Mouse (Mus musculus) testis, adult 2 months (tissue): ENCODE results near the gene Umodl1.

Source experiments
- CTCF ChIP-seq: fragments of 200-500 bp; IDR thresholded peaks from 2 replicates; pipeline ENCODE4 v1.5.1; 2012; ENCODE audit warnings: low read depth, mild to moderate bottlenecking, inconsistent platforms, low read length, moderate library complexity; ENCODE audit not compliant: control insufficient read depth, insufficient read depth, insufficient replicate concordance
- POLR2A ChIP-seq: fragments of 200-500 bp; IDR thresholded peaks from 2 replicates; pipeline ENCODE4 v1.6.1; 2012; ENCODE audit warnings: low read depth, mild to moderate bottlenecking, inconsistent platforms, low read length, moderate library complexity; ENCODE audit not compliant: control insufficient read depth

DNA sequence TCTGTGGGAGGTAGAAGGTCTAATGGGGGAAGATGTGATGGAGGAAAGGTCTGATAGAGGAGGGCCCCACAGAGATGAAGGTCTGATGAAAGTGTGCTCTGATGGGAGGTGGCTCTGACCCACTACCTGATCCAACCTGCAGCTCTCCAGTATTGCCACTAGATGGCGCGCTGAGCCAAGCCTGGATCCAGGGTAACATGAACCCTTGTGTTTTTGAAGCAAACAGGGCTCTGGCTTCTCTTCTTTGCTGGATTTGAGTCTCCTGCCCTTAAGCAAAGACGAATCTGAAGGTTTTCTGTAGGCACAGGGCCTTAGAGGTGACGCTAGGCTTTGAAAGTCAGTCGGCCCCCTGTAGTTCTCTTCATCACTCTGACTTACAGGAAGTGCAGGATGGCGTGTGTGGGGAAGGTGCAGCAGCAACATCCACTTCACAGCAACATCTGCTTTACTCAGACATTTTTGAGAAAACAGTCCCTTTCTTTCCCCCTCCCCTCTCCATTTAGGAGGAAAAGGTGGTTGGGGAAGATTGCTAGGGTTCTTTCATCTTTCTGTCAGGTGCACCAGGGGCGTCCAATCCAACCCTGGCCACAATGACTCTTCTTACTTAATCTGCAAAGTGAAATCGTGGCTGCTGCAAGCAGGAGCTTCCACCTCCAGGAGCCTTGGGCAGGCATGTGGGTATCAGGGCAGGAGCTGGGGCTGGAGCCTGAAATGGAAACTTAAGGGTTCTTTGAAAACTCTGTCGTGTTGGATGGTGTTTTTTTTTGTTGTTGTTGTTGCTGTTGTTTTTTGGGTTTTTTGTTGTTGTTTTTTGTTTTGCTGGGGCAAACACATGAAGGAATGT, 57.3 kb downstream of the Umodl1 start:
- no peak for TF ChIP-seq POLR2A
- peak; percentile 98 for TF ChIP-seq CTCF
